Mouse (Mus musculus) ES-E14 (cell line): ENCODE data around the gene Praf2.

ENCODE experiments used
- CHD2 ChIP-seq: IDR thresholded peaks from 2 replicates; pipeline ENCODE4 v1.6.1; 2014; ENCODE audit warnings: mild to moderate bottlenecking, low read depth, low read length, inconsistent platforms
- HCFC1 ChIP-seq: IDR thresholded peaks from 2 replicates; pipeline ENCODE4 v1.6.1; 2012; ENCODE audit warnings: low read length, inconsistent platforms, borderline replicate concordance; ENCODE audit not compliant: insufficient read depth
- MAFK ChIP-seq: IDR thresholded peaks from 2 replicates; pipeline ENCODE4 v1.6.1; 2014; ENCODE audit warnings: mild to moderate bottlenecking, low read depth, low read length, inconsistent platforms; ENCODE audit not compliant: insufficient read depth
- ZC3H11A ChIP-seq: IDR thresholded peaks from 2 replicates; pipeline ENCODE4 v1.6.1; 2012; ENCODE audit warnings: low read depth, mild to moderate bottlenecking, inconsistent platforms, low read length, borderline replicate concordance
- ZNF384 ChIP-seq: IDR thresholded peaks from 2 replicates; pipeline ENCODE4 v1.6.1; 2012; ENCODE audit warnings: low read depth, low read length, inconsistent platforms

DNA sequence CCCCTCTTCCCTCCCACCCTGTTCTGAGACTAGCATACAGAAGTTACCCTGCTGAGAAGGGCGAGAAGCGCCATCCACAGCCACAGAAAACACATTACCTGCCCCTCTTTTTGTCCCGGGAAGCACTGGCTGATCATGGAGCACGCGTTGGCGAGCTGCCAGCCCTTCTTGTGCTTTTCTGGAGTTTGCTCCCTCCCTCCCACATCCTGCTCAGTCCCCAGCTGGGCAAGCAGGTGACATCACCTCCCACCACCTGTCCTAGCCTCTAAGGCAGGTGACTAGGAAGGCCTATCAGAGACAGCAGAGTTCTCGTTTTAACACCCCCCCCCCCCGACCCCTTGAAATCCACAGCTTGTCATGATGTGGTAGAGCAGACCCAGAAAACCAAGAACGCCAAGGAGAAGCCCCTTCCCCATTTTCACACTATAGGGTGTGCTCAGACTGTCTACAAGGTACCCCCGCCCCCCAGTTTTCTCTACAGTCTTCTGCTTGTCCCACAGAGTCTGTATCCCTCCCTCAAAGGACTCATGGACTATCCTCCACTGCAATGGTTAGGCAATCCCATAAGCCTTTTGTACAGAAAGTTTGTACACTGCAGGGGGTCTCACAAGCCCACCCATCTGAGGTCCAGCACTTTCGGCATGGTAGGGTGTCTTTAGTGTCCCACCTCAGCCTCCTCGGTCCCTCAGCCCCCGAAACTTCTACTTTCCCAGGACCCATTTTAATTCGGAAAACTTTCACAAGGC is 11.3 kb downstream of the Praf2 start:
- no peak for TF ChIP-seq ZNF384
- TF ChIP-seq ZC3H11A = no peak
- no peak for TF ChIP-seq HCFC1
- TF ChIP-seq MAFK = no peak
- no peak for TF ChIP-seq CHD2
